Mouse (Mus musculus) forelimb bud, embryonic 11.5 days (tissue): ENCODE data around the gene Rpl39.

Experiments
- DNase-seq: peaks from one replicate; pipeline ENCODE4 v3.0.0-alpha.2; 2012; ENCODE audit warnings: low read depth, low spot score

Rpl39 gene

DNA sequence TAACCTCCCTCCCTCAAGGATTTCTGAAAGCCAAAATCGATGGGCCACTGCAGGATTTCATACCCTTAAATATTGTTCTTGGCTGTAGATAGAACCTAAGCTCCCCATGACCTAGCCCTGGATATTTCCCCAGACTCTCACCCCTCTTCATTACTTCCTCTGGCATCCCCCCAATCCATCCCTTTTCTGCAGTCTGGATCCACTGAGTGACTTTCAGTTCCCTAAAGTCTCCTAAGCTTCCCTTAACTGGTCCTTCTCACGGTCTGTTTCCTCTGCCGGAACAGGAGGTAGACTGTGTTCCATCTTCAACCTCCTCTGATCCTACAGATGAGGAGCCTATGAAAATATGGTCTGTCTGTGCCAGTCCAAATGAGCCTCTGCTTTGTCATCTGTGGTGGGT lies 17.9 kb downstream of the Rpl39 start:
- no peak for DNase-seq

- no peak for DNase-seq
Measured at GRCm38 (mm10) chrX:37063902-37064301, 21.3 kb downstream of the Rpl39 start.

DNA sequence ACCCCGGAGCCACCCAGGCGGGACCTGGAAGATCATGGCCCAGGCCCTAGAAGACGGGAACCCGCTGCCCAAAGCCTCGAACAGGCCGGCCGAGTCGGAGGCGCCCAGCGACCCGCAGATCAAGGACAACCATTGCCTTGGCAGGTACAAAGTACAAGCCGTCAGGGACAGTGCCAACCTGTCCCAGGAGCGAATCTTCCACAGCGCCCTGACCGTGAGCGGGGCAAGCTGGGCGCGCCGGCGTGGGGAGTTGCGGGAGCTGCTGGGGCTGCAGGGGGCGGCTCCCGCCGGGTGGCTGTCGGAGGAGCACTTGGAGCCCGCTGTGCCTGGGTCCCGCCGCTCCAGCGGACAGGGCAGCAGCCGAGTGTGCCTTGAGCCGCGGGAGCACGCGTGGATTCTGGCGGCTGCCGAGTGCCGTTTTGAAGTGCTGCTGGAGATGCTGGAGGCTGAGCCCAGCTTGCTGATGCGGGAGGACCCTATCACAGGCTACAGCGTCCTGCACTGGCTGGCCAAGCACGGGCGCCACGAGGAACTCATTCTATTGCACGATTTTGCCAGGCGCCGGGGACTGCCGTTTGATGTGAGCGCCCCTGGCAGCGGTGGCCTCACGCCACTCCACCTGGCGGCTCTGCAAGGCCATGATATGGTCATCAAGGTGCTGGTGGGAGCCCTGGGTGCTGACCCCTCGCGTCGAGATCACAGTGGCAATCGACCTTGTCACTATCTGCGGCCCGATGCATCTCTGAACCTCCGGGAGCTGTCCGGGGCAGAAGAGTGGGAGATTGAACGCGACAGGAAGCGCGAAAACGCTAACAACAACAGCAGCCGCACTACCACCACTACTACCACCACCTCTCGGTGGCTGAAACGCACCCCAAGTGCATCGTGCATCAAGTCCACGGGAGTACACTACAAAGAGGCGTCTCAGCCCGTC lies 36.0 kb downstream of the Rpl39 start:
- no peak for DNase-seq

- DNase-seq, result no peak
Measured at GRCm38 (mm10) chrX:37048066-37048889, 36.9 kb downstream of the Rpl39 start, which contains the start of gene Sowahd. Sowahd (plus strand) TSS chrX:37048845.

- peak; percentile 52 for DNase-seq
Measured at GRCm38 (mm10) chrX:37042726-37043125, 42.5 kb downstream of the Rpl39 start.
